ENCODE assay signal across 24 mouse cellular contexts in genomic region chr13:37678251-37678650, GRCm38 (mm10).
DNase-seq lines count a peak whose midpoint lies in the region; ATAC-seq and TF ChIP-seq lines count a peak whose summit lies in the region.
"Had no signal": no experiment of that assay in that cellular context is flagged by ENCODE, and none has a peak within 500 bp of the region (broad histone marks: within the 10 kb centered on the region; RNA-seq: fewer than 3 reads in every experiment).

No protein-coding gene starts in this region.

- no peaks in the 10 kb centered on the region for H3K27me3 ChIP-seq in heart, embryonic 11.5 days (ENCODE audit: control insufficient read depth, insufficient read depth, low read length)
- no peaks in the 10 kb centered on the region for H3K27me3 ChIP-seq in heart, postnatal 0 days (ENCODE audit: control insufficient read depth, insufficient read depth, low read length)
- no peaks in the 10 kb centered on the region for H3K27me3 ChIP-seq in embryonic facial prominence, embryonic 14.5 days (replicated peaks; ENCODE audit: control insufficient read depth, insufficient read depth, low read length)
- H3K27me3 ChIP-seq: forebrain, embryonic 15.5 days; hindbrain, embryonic 12.5 days; kidney, embryonic 15.5 days; limb, embryonic 12.5 days; liver, embryonic 12.5 days; lung, embryonic 15.5 days had no signal

- intact Hi-C loops in heart, postnatal 25 days (cut with DNase I) = no loop called here

- WGBS in heart, embryonic 11.5 days (ENCODE audit: insufficient replicate concordance) = 27% methylated on average over 12 of the region's 12 CpGs
- 12% methylated on average over 12 of the region's 12 CpGs for WGBS in heart, postnatal 0 days
- WGBS in embryonic facial prominence, embryonic 14.5 days = 45% methylated on average over 12 of the region's 12 CpGs
- WGBS in macrophage (ENCODE audit: missing documents) = 89% methylated on average over 9 of the region's 12 CpGs

- no peak for TF ChIP-seq EP300 in heart, postnatal 0 days (IDR thresholded peaks at IDR 0.05; ENCODE audit: low read depth)

- no peaks in the 10 kb centered on the region for H3K79me2 ChIP-seq in macrophage (ENCODE audit: inconsistent target)

- no peaks in the 10 kb centered on the region for H3K9me3 ChIP-seq in heart, embryonic 11.5 days (replicated peaks; ENCODE audit: control insufficient read depth, low read length)
- no peaks in the 10 kb centered on the region for H3K9me3 ChIP-seq in heart, postnatal 0 days (replicated peaks; ENCODE audit: control insufficient read depth, low read length)
- H3K9me3 ChIP-seq in embryonic facial prominence, embryonic 14.5 days (ENCODE audit: control insufficient read depth, low read length) = no peaks in the 10 kb centered on the region
- H3K9me3 ChIP-seq: forebrain, embryonic 15.5 days; hindbrain, embryonic 12.5 days; kidney, embryonic 15.5 days; limb, embryonic 12.5 days; liver, embryonic 12.5 days; lung, embryonic 15.5 days had no signal

- H3K4me2 ChIP-seq in heart, embryonic 11.5 days = peak overlapping the region; percentile 49
- peak overlapping the region; percentile 33; the same call in 1 of the 2 replicates for H3K4me2 ChIP-seq in heart, postnatal 0 days (ENCODE audit: low read depth, low read length)
- H3K4me2 ChIP-seq in embryonic facial prominence, embryonic 14.5 days (ENCODE audit: low read depth, low read length) = no peak overlapping the region
- H3K4me2 ChIP-seq: forebrain, embryonic 15.5 days; hindbrain, embryonic 12.5 days; kidney, embryonic 15.5 days; limb, embryonic 12.5 days; liver, embryonic 12.5 days; lung, embryonic 15.5 days; midbrain, embryonic 11.5 days had no signal

- H3K36me3 ChIP-seq in heart, embryonic 11.5 days (ENCODE audit: control insufficient read depth, insufficient read depth, low read length) = no peaks in the 10 kb centered on the region
- H3K36me3 ChIP-seq in heart, postnatal 0 days (replicated peaks; ENCODE audit: control insufficient read depth, insufficient read depth, low read length) = no peaks in the 10 kb centered on the region
- H3K36me3 ChIP-seq in embryonic facial prominence, embryonic 14.5 days (ENCODE audit: control insufficient read depth, insufficient read depth, low read length) = no peaks in the 10 kb centered on the region
- no peaks in the 10 kb centered on the region for H3K36me3 ChIP-seq in macrophage (ENCODE audit: inconsistent target)
- H3K36me3 ChIP-seq: forebrain, embryonic 15.5 days; hindbrain, embryonic 12.5 days; kidney, embryonic 15.5 days; limb, embryonic 12.5 days; liver, embryonic 12.5 days; lung, embryonic 15.5 days had no signal

- H3K9ac ChIP-seq in heart, embryonic 11.5 days (ENCODE audit: low read depth, low read length) = no peak overlapping the region
- H3K9ac ChIP-seq in heart, postnatal 0 days (replicated peaks; ENCODE audit: low read depth, low read length) = no peak overlapping the region
- no peak overlapping the region for H3K9ac ChIP-seq in embryonic facial prominence, embryonic 14.5 days (ENCODE audit: low read depth, low read length)
- H3K9ac ChIP-seq: forebrain, embryonic 15.5 days; hindbrain, embryonic 12.5 days; kidney, embryonic 15.5 days; limb, embryonic 12.5 days; liver, embryonic 12.5 days; lung, embryonic 15.5 days had no signal

- no peak for ATAC-seq in heart, embryonic 11.5 days (replicated peaks; ENCODE audit: insufficient number of reproducible peaks, low FRiP score, low TSS enrichment)
- ATAC-seq in heart, postnatal 0 days (ENCODE audit: insufficient read depth, low read depth) = no peak
- ATAC-seq in embryonic facial prominence, embryonic 14.5 days (ENCODE audit: low read depth) = no peak
- ATAC-seq: forebrain, embryonic 15.5 days; liver, embryonic 12.5 days had no signal

- TF ChIP-seq CTCF in heart, postnatal 0 days (IDR thresholded peaks at IDR 0.05; ENCODE audit: low read depth) = no peak

- peaks cover 13% of the 10 kb centered on the region for H3K4me1 ChIP-seq in heart, embryonic 11.5 days (ENCODE audit: control insufficient read depth, insufficient read depth, low read length)
- peaks cover 10% of the 10 kb centered on the region for H3K4me1 ChIP-seq in heart, postnatal 0 days (ENCODE audit: control insufficient read depth, insufficient read depth)
- no peaks in the 10 kb centered on the region for H3K4me1 ChIP-seq in embryonic facial prominence, embryonic 14.5 days (ENCODE audit: control insufficient read depth, insufficient read depth, low read length)
- H3K4me1 ChIP-seq: lung, embryonic 15.5 days had no signal

- H3K4me3 ChIP-seq in heart, embryonic 11.5 days (ENCODE audit: low read depth, low read length) = no peak overlapping the region
- H3K4me3 ChIP-seq in heart, postnatal 0 days (ENCODE audit: low read depth, low read length) = no peak overlapping the region
- no peak overlapping the region for H3K4me3 ChIP-seq in embryonic facial prominence, embryonic 14.5 days (ENCODE audit: low read depth, low read length)
- no peak overlapping the region for H3K4me3 ChIP-seq in macrophage (ENCODE audit: inconsistent target)
- H3K4me3 ChIP-seq: forebrain, embryonic 15.5 days; hindbrain, embryonic 12.5 days; kidney, embryonic 15.5 days; limb, embryonic 12.5 days; liver, embryonic 12.5 days; lung, embryonic 15.5 days had no signal

- no peak overlapping the region for H3K27ac ChIP-seq in heart, embryonic 11.5 days (ENCODE audit: low read depth, low read length)
- no peak overlapping the region for H3K27ac ChIP-seq in heart, postnatal 0 days (ENCODE audit: low read depth)
- H3K27ac ChIP-seq in embryonic facial prominence, embryonic 14.5 days (replicated peaks; ENCODE audit: low read depth, low read length) = no peak overlapping the region
- peak overlapping the region; percentile 38 for H3K27ac ChIP-seq in macrophage
- H3K27ac ChIP-seq: forebrain, embryonic 15.5 days; hindbrain, embryonic 12.5 days; kidney, embryonic 15.5 days; limb, embryonic 12.5 days; liver, embryonic 12.5 days; lung, embryonic 15.5 days; stomach, postnatal 0 days had no signal

- DNase-seq in heart, postnatal 4 days = no peak
- DNase-seq in heart, postnatal 0 days (ENCODE audit: low spot score) = no peak
- no peak for DNase-seq in heart, postnatal 25 days (ENCODE audit: low spot score)
- peak; percentile 49 for DNase-seq in embryonic facial prominence, embryonic 14.5 days (ENCODE audit: low spot score)
- no peak for DNase-seq in cerebellum, postnatal 10 days
- DNase-seq: adrenal gland, adult 2 months; B cell, adult 2 months; cerebellum, adult 2 months; cerebellum, postnatal 36 days; embryo, embryonic 11 days; kidney, adult 11 months; kidney, postnatal 4 days; thymus, adult 2 months; thymus, postnatal 4 days had no signal
